Mouse (Mus musculus) frontal cortex, adult (tissue): ENCODE measurements around the gene Hbp1.

Source experiments
- ATAC-seq: cut with Nextera tagmentation; 2 replicates; pipeline ENCODE4 v1.9.2; 2017; ENCODE audit warnings: mild to moderate bottlenecking, moderate library complexity, mixed read lengths; ENCODE audit not compliant: low TSS enrichment

The Hbp1 gene

DNA sequence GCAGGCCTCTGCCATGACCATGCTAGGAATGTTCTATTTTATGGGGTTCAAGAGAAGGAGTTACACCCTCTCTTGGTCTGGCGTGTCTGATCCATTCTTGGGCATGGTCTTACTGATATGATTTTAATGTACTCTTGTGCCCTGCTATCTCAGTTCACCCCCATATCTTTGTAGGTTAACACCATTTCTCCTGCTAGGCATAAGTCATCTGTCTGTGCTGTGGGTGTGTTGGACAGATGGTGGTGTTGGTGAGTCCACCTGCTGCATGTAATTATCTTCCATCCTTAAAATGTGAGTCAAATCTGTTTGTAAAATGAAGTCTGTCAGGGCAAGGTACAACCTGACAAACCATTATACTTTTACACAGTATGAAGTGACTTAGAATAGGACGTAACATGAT, 42.9 kb downstream of the Hbp1 start:
- ATAC-seq = no peak

DNA sequence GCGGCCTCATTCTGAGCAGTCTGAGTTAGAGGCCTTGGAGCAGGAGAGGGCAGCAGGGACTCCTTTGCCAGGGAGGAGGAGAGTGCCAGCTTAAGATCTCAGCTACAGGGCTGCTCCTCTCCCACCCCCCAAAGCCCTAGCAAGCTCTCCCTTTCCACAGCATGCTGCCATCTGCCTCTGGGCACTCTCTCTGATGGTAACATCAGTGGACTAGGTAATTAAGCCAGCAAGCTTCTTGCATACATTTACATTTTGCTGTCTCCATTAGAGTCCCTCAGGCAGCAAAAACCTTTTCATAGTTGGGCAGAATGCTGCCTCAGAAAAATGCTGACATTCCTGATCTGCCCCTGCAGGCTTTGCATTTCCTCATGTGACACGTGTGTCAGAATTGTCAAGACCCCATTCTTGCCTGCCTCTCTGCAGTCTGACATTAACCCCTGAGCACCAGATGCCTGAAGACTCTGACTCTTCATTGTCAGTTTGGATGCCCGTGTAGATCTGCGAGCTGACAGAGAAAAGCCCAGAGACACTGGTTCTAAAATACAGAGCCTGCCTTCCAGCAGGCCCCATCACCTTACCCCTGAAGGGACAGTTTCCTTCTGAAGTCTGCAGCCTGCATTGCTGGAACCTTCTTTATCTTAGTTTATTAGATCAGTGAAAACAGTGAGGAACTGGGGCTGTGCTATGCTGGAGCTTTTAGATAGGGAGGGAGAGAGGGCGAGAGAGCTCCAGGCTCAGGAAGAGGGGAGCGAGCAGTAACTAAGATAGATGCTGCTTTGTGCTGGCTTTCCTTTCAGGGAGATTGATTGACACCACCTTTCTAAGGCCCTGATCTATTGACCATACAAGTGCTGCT, 44.4 kb downstream of the Hbp1 start:
- peak; percentile 97 for ATAC-seq

DNA sequence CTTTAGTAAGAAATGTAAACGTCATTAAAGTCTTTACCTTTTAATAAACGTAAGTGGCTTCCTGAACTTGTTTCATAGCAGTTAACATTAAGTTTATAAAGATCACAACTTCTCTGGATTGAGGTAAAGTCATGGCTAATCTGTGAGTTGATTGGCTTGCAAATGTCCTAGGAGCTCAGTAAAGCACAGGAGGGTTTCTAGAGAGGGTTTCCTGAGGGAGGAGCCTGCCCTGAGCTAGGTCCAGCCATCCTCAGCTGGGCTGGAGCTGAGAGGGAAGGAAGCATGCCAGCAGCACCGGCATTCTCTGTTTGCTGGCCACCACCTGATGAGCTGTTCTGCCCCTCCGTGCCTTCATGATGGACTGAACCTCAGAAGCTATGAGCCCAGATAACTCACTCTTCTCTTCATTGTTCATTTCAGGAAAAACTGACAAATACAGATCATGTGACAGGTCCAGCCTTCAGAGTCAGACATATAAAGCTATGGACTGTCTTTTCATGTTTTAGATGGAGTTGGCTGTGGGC, 49.9 kb downstream of the Hbp1 start:
- no peak for ATAC-seq

GRCm38 (mm10) chr12:31897456-31897855, 52.9 kb downstream of the Hbp1 start:
- peak; percentile 25 for ATAC-seq

- ATAC-seq = peak; percentile 22
Observed at GRCm38 (mm10) chr12:31896986-31897385, 53.3 kb downstream of the Hbp1 start.

DNA sequence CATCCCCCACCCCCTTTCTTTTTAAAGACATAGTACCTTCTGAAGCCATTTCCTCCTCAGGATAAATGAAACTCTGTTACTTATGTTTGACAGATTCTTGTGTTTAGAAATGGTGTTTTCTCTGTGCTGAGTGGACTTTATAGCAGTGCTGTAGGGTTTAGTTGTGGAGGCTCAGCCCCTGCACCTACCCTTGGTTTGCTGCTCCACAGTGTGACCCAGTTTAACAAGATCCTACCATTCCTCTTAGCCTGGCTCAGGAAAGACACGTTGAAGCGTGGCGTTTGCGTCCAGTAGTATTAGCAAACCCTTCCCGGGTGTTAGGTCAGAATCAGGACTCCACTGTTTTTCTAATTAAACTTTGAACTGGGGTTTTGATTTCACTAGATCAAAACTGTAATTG, 54.0 kb downstream of the Hbp1 start:
- peak; percentile 26 for ATAC-seq

- peak; percentile 88 for ATAC-seq
Observed at GRCm38 (mm10) chr12:31895888-31896287, 54.4 kb downstream of the Hbp1 start.

DNA sequence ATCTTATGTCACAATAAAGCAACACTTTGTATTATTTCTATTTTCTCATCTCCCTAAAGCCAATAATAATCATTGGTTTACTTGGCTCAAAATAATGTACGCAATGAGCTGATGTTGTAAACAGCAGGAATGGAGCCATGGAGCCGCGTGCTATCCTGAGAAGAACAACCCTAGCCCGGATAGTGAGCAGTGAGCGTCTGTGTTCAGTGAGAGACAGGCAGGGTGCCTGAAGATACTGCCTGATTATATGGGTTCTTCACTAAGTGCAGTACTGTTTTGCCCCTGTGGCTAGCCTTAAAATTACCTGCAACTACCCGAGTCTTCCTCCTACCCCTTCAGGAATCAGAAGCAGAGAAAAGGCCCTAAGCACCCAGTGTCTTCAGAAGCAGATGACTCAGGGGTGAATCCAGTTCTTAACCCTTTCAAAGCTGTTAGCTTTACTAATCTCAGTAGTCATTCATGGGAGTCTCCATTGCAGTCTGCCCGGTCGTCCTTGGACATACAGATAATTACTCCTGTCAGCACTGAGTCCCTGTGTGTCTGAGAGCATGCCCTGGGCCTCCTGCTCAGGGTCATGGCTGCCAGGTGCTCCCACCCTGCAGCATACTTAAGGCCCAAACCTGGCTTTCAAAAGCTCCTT, 55.1 kb downstream of the Hbp1 start:
- no peak for ATAC-seq

- no peak for ATAC-seq
Observed at GRCm38 (mm10) chr12:31892771-31893170, 57.6 kb downstream of the Hbp1 start.

- no peak for ATAC-seq
Observed at GRCm38 (mm10) chr12:31892079-31892478, 58.3 kb downstream of the Hbp1 start.

DNA sequence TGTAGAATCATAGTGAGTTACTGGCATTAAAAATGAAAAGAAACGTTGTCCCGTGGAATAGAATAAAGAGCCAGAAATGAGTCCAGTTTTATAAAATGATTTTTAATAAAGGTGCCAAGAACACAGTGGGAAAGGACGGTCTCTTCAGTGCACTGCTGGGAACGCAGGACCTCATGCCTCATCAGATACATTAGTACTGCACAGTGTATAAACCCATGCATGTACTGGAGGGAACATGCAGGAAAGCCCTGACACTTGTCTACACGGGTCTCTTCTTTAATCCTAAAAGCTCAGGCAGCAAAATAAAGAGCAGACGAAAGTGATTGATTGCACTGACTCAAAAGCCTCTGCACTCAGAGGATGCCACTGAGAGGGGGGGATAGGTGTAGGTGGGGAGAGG, 59.6 kb downstream of the Hbp1 start:
- ATAC-seq = no peak

DNA sequence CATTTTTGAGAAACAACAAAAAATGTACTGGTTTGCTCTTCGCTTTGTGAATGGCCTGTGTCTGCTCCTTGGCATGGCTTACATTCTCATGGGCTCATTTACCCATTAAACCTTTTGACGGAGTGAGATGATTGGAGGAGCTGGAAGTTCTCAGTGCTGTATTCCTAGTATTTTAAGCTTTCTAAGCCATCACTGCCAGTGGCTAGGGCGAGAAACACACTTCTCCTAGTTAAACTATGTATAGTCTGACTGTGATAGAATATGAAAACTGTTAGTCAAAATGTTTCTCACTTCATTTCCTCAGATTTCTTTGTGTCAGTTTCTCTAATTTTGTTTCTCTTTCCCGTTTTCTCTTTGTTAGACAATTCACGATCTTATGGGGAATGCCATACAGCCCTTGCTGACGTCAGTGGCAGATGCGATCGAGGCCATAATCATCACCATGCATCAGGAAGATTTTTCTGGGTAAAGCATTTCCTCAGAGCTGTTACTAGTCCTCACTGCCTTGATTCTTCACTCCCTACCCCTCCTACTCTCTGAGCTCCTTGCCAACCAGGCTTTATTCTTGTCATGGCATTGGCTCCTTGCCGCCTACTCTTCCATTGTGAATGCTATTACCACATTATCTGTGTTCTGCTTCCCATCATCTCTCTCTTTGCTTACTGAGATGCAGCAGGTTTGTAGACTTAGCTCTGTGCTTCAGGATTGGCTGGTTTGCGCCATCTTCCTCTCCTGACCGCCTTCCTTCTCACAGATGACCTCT, 64.3 kb downstream of the Hbp1 start:
- peak; percentile 90 for ATAC-seq

- ATAC-seq = peak; percentile 45
Observed at GRCm38 (mm10) chr12:31885084-31885483, 65.3 kb downstream of the Hbp1 start.

DNA sequence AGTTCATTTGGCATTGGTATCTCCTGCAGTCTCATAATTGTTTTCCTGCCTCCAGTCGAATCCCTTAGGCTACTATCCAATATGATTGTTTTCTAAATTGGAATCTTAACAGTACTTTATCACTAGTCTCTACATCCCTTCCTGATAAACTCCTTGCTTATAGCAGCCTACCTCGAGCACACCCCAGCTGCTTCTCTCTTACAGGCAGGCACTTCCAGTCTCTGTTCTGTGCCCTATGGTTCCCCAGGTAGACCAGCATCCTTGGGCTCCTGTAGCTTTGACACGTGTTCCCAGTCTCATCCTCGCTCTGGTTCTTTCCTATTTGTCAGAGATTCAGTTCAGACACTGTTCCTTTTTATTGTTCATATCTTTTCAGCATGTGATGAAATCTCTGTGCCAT, 66.0 kb downstream of the Hbp1 start:
- ATAC-seq = no peak

DNA sequence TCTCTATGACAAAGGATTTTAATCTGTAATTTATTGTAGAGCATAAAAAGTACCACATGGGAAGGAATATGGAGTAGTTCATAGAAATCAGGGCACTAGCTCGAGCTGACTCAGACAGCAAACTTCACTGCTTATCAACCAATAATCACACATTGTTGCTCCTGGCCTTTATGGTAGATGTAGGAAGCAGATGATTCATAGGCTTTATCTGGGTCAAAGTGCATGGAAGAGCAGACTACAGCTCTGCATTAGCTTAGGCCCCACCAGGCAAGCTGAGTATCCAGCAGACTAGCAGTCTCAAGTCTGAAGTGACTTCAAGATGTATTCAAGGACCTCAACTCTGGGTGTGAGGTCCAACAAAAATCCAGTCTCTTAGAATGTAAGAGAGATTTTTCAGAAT, 67.6 kb downstream of the Hbp1 start:
- no peak for ATAC-seq

GRCm38 (mm10) chr12:31876775-31877174, 73.6 kb downstream of the Hbp1 start:
- ATAC-seq = peak; percentile 69
